Mouse (Mus musculus): ENCODE data around the gene Igfbp2. TPM values are rescaled to one million over a fixed set of nuclear protein-coding genes. Genes with fewer than 3 reads are reported as not detected.

The Igfbp2 gene
- polyA plus RNA-seq, 1 experiment, result 222 TPM

DNA sequence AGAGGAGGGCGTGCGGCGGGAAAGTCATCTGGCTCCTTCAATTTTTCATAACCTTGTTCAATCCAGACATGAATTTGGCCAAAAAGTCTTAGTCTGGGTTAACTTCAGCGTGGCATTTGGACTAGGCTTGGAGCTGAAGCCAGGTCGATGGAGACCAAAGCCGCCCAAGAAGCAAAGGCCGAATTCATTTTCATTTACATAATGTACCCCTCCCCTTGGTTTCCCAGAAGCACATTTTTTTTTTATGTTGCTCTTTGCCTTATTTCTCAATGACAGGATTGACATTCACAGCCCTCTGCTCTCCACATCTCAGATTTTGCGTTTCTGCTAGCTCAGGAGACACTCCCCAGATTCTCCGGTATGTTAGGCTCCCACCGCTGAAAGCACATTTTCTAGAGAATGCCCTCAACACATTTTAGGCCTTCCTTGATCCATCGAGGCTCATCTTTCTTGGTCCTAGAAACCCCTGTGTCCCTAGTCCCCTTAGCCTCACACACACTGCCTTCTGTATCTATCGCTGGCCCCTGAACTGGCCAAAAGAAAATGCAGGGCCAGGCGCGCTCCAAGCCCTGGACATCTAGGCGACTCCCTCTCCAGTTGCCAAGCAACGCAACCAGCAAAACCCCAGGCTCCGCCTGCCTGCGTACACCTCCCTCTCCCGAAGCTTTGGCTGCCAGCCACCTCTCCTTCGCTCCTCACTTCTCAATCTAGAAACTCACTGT lies 46.5 kb downstream of the Igfbp2 start:
- peak overlapping the region; percentile 34 for H3ac ChIP-seq (ENCODE audit: control insufficient read depth, insufficient read length, low read depth)
- H3K36me3 ChIP-seq (ENCODE audit: control insufficient read depth, insufficient read depth), result no peaks in the 10 kb centered on the region
- H3K4me3 ChIP-seq (ENCODE audit: insufficient read depth, poor library complexity, severe bottlenecking), result no peak overlapping the region
- no peaks in the 10 kb centered on the region for H3K27me3 ChIP-seq (ENCODE audit: control insufficient read depth, insufficient read depth, insufficient read length)
- TF ChIP-seq USF1 (IDR thresholded peaks at IDR 0.05; ENCODE audit: low read depth) (no peak), MYOG (IDR thresholded peaks at IDR 0.05; ENCODE audit: control insufficient read depth, extremely low read depth, insufficient read length) (no peak), MYOD1 (IDR thresholded peaks at IDR 0.05; ENCODE audit: control insufficient read depth, insufficient read length, low read depth) (no peak), MAX (IDR thresholded peaks at IDR 0.05) (no peak), FOSL1 (IDR thresholded peaks at IDR 0.05; ENCODE audit: insufficient read depth, low read length, poor library complexity, severe bottlenecking) (no peak), CEBPB (IDR thresholded peaks at IDR 0.05; ENCODE audit: low read depth) (no peak), CTCF (IDR thresholded peaks at IDR 0.05; ENCODE audit: control insufficient read depth, insufficient read depth, insufficient read length) (no peak)
- no peaks in the 10 kb centered on the region for H3K79me3 ChIP-seq (ENCODE audit: low read depth)
- H3K79me2 ChIP-seq (ENCODE audit: control insufficient read depth, insufficient read depth), result no peaks in the 10 kb centered on the region

GRCm38 (mm10) chr1:72871337-72871696 lies 47.0 kb downstream of the Igfbp2 start:
- Histone ChIP-seq H3K36me3 (ENCODE audit: control insufficient read depth, insufficient read depth) (no peaks in the 10 kb centered on the region), H3K27me3 (ENCODE audit: control insufficient read depth, insufficient read depth, insufficient read length) (no peaks in the 10 kb centered on the region), H3ac (ENCODE audit: control insufficient read depth, insufficient read length, low read depth) (peak overlapping the region; percentile 56), H3K79me2 (ENCODE audit: control insufficient read depth, insufficient read depth) (no peaks in the 10 kb centered on the region), H3K4me3 (ENCODE audit: insufficient read depth, poor library complexity, severe bottlenecking) (no peak overlapping the region), H3K79me3 (ENCODE audit: low read depth) (no peaks in the 10 kb centered on the region)
- TF ChIP-seq CEBPB (IDR thresholded peaks at IDR 0.05; ENCODE audit: low read depth), result no peak
- no peak for TF ChIP-seq MAX (IDR thresholded peaks at IDR 0.05)
- no peak for TF ChIP-seq MYOD1 (IDR thresholded peaks at IDR 0.05; ENCODE audit: control insufficient read depth, insufficient read length, low read depth)
- TF ChIP-seq USF1 (IDR thresholded peaks at IDR 0.05; ENCODE audit: low read depth), result no peak
- TF ChIP-seq MYOG (IDR thresholded peaks at IDR 0.05; ENCODE audit: control insufficient read depth, extremely low read depth, insufficient read length), result no peak
- no peak for TF ChIP-seq FOSL1 (IDR thresholded peaks at IDR 0.05; ENCODE audit: insufficient read depth, low read length, poor library complexity, severe bottlenecking)
- TF ChIP-seq CTCF (IDR thresholded peaks at IDR 0.05; ENCODE audit: control insufficient read depth, insufficient read depth, insufficient read length), result no peak

DNA sequence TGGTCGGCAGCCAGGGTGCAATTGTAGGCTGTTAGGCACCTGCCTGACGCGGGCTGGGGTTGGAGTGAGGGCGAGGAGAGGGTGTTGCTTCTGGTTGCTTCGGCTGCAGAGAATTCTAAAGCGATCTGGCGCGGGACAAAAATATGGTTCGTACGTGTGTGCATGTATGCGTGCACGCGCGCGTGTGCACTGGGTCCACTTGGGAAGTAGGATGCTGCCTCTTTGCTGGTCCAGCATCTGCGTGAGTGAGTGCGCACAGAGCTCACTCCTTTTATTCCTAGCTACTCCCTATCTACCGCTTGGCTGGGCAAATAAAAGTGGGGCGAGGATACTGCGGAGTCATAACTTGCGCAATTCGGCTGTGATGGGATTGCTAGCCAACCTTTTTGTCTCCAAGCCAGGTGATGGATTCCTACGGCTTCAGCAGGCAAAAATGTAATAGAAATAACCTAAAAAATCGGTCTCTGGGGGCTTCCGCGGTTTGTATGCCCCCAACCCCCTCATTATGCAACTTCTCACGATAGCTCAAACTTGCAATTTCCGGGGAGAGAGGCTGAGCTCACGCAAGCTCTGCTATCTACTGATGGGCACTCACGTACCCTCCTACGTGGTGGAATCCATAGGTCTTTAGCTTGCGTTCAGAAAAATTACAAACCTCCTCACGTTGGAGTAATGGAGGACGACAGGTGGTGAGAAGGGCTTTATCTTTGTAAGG lies 47.6 kb downstream of the Igfbp2 start:
- Histone ChIP-seq H3K79me3 (ENCODE audit: low read depth) (no peaks in the 10 kb centered on the region), H3K4me3 (ENCODE audit: insufficient read depth, poor library complexity, severe bottlenecking) (peak overlapping the region; percentile 19), H3K79me2 (ENCODE audit: control insufficient read depth, insufficient read depth) (no peaks in the 10 kb centered on the region), H3ac (ENCODE audit: control insufficient read depth, insufficient read length, low read depth) (peak overlapping the region; percentile 56), H3K36me3 (ENCODE audit: control insufficient read depth, insufficient read depth) (no peaks in the 10 kb centered on the region), H3K27me3 (ENCODE audit: control insufficient read depth, insufficient read depth, insufficient read length) (no peaks in the 10 kb centered on the region)
- TF ChIP-seq CEBPB (IDR thresholded peaks at IDR 0.05; ENCODE audit: low read depth), result peak; percentile 87
- no peak for TF ChIP-seq MYOG (IDR thresholded peaks at IDR 0.05; ENCODE audit: control insufficient read depth, extremely low read depth, insufficient read length)
- no peak for TF ChIP-seq USF1 (IDR thresholded peaks at IDR 0.05; ENCODE audit: low read depth)

DNA sequence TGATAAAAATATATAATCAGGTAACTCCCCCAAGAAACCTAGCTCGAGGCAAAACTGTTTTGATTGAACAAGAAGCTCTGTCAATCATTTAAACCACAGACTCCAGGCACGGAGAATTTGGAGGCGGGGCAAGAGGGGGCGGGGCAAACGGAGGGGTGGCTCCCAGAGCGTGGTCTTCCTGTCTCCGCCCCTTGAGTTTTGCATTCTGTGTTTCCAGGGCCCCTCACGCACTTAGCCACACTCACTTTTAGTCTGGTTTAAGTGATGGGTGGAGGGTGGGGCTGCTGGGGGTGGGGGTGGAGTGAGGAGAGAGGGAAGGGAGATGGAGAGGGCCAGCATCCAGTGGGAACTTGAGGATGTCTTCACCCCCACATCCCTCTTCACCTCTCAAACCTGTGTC lies 48.2 kb downstream of the Igfbp2 start:
- Histone ChIP-seq H3K79me3 (ENCODE audit: low read depth) (no peaks in the 10 kb centered on the region), H3K4me3 (ENCODE audit: insufficient read depth, poor library complexity, severe bottlenecking) (peak overlapping the region; percentile 18), H3K79me2 (ENCODE audit: control insufficient read depth, insufficient read depth) (no peaks in the 10 kb centered on the region), H3K27me3 (ENCODE audit: control insufficient read depth, insufficient read depth, insufficient read length) (no peaks in the 10 kb centered on the region), H3ac (ENCODE audit: control insufficient read depth, insufficient read length, low read depth) (no peak overlapping the region), H3K36me3 (ENCODE audit: control insufficient read depth, insufficient read depth) (no peaks in the 10 kb centered on the region)
- TF ChIP-seq CEBPB (IDR thresholded peaks at IDR 0.05; ENCODE audit: low read depth), result no peak
- TF ChIP-seq MAX (IDR thresholded peaks at IDR 0.05), result no peak
- TF ChIP-seq CTCF (IDR thresholded peaks at IDR 0.05; ENCODE audit: control insufficient read depth, insufficient read depth, insufficient read length), result no peak
- no peak for TF ChIP-seq MYOG (IDR thresholded peaks at IDR 0.05; ENCODE audit: control insufficient read depth, extremely low read depth, insufficient read length)
- no peak for TF ChIP-seq MYOD1 (IDR thresholded peaks at IDR 0.05; ENCODE audit: control insufficient read depth, insufficient read length, low read depth)
- no peak for TF ChIP-seq USF1 (IDR thresholded peaks at IDR 0.05; ENCODE audit: low read depth)
- TF ChIP-seq FOSL1 (IDR thresholded peaks at IDR 0.05; ENCODE audit: insufficient read depth, low read length, poor library complexity, severe bottlenecking), result no peak

- TF ChIP-seq FOSL1 (IDR thresholded peaks at IDR 0.05; ENCODE audit: insufficient read depth, low read length, poor library complexity, severe bottlenecking), result no peak
- no peak for TF ChIP-seq CEBPB (IDR thresholded peaks at IDR 0.05; ENCODE audit: low read depth)
- no peak for TF ChIP-seq MYOG (IDR thresholded peaks at IDR 0.05; ENCODE audit: control insufficient read depth, extremely low read depth, insufficient read length)
- no peak for TF ChIP-seq MAX (IDR thresholded peaks at IDR 0.05)
- no peak for TF ChIP-seq CTCF (IDR thresholded peaks at IDR 0.05; ENCODE audit: control insufficient read depth, insufficient read depth, insufficient read length)
- no peak for TF ChIP-seq MYOD1 (IDR thresholded peaks at IDR 0.05; ENCODE audit: control insufficient read depth, insufficient read length, low read depth)
- no peak for TF ChIP-seq USF1 (IDR thresholded peaks at IDR 0.05; ENCODE audit: low read depth)
- no peaks in the 10 kb centered on the region for H3K27me3 ChIP-seq (ENCODE audit: control insufficient read depth, insufficient read depth, insufficient read length)
- no peaks in the 10 kb centered on the region for H3K79me2 ChIP-seq (ENCODE audit: control insufficient read depth, insufficient read depth)
- no peaks in the 10 kb centered on the region for H3K79me3 ChIP-seq (ENCODE audit: low read depth)
- no peak overlapping the region for H3ac ChIP-seq (ENCODE audit: control insufficient read depth, insufficient read length, low read depth)
- peak overlapping the region; percentile 26 for H3K4me3 ChIP-seq (ENCODE audit: insufficient read depth, poor library complexity, severe bottlenecking)
- no peaks in the 10 kb centered on the region for H3K36me3 ChIP-seq (ENCODE audit: control insufficient read depth, insufficient read depth)
Observed at GRCm38 (mm10) chr1:72873078-72873477, 48.8 kb downstream of the Igfbp2 start.

All from C2C12 (cell line).